Mouse (Mus musculus) common myeloid progenitor, adult 5-6 weeks (primary cell): ENCODE measurements at regions not wholly inside any gene's neighbourhood (a gene's known extent, or its start where the extent isn't known, plus 50 kb on each side); places are given as distances from the start of the nearest gene placed in this dataset.
"Not testable (repeated sequence)": the region's sequence is repeated elsewhere in the genome, so short reads cannot be mapped to it uniquely, and the experiment has no call there.

Source experiments
- ATAC-seq: replicated peaks from 2 replicates; pipeline ENCODE4 v1.8.0; 2016; ENCODE audit warnings: low read depth, mild to moderate bottlenecking, moderate TSS enrichment, inconsistent platforms; ENCODE audit not compliant: poor library complexity, severe bottlenecking

DNA sequence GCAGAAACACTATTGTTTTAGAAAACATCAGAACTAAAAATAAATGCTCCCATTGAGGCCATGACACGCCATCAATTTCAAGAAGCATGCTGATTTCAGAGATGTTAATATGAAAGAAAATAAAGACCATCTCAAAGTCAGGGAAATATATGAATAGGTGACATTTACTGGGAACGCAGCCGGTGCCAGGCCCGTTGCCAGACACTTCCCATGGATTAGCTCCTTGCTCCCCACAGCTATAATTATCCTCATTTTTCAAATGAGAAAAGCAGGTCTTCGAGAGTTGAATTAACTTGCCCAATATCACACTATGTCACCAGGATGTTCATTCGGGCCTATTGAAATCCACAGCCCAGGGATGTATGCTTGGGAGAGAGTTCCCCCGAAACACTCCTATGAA, 165.2 kb upstream of the Rgma start:
- no peak for ATAC-seq

DNA sequence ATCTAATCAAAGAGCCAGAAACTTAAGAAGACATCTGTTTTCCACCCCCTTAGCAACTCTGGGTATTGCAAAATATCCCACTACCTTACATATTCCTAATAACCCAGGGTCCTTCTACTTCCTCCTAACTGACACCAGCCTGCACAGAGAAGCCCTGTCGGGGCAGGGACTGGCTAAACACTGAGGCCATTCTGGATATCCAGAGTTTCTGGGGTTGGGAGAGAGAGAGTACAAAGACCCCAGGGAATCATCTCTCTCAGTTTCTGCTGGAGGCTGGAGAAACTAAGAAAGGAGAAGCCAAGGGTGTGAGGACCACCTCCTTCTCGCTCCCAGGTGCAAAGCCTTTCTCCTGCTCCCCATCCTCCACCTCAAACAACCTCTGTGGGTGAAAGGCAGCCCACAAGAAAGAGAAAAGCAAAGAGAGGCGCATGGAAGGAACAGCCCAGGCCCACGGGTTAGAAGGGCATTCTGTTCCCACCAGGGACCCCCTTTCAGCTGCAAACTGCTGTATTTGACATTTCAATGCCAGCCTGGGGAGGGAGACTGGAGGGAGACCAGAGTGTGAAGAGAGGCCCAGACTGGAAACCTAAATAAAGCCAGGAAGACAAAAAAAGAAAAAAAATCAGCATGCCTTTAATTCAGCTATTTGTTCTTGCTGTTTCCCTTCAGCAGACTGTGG, 152.9 kb upstream of the Rgma start:
- no peak for ATAC-seq

DNA sequence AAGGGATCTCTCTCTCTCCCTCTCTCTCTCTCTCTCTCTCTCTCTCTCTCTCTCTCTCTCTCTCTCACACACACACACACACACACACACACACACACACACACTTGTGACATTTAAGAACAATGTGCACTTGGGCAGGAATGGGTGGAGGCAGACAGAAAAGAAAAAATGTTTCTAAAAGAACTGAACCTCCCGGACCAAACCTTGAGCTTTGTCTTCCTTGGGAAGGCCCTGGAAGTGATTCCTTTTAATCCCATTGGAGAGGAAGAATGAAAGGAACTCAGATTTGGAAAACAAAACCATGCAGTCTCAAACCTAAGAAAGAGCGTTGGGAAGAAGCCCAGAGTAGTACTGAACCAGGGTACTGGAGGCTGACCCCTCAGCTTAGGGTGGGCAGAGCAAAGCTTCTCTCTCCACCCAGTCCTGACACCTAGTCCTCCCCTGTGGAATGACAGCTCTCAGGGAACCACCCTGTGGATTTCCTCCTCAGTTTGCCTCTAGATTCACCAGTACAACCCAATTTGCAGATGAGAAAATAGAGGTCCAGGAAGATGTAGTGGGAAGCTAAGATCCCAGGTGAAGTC, 152.3 kb upstream of the Rgma start:
- ATAC-seq = no peak

DNA sequence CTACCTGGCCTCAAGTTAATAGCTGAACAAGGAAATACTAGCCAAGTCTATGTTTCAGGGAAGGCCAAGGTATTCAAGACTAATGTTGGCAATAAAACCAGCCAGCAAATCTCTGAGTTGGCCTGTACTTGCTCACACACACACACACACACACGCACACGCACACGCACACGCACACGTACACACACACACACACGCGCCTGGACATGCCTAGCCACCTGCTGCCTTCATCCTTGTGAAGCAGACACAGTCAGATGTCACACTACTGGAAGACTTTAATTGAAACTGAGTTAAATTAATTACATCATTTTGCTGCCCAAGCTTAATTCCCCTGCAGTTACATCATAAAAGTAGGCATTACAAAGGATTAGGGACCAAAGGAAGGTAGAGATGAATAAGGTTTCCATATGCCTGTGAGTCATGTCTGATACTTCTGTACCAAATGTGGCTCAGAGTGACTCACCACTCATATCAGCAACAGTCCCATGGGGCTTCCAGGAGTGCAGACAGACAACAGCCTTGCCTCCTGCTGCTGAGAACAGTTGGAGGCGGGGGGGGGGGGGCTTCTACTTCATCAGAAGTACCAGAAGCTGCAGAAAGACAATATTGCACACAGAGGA, 141.7 kb upstream of the Rgma start:
- ATAC-seq = no peak

DNA sequence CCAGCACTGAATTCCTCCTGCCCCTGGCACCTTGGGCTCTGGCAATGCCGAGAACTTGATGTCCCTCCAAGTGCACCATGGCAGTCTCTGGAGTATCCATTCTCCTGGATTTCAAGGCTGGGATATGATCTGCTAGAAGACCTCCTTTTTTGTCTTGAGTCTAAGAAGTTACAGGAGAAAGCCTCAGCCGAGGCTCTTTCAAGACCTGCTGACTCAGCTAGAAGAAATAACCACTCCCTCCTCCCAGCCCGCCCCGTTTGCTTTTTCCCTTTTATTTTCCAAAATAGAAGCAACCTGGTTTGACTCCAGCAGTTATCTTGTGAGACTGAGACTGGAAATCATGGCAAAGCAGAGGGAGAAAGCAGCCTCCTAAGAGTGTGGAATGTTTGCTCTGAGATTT, 136.8 kb upstream of the Rgma start:
- no peak for ATAC-seq

DNA sequence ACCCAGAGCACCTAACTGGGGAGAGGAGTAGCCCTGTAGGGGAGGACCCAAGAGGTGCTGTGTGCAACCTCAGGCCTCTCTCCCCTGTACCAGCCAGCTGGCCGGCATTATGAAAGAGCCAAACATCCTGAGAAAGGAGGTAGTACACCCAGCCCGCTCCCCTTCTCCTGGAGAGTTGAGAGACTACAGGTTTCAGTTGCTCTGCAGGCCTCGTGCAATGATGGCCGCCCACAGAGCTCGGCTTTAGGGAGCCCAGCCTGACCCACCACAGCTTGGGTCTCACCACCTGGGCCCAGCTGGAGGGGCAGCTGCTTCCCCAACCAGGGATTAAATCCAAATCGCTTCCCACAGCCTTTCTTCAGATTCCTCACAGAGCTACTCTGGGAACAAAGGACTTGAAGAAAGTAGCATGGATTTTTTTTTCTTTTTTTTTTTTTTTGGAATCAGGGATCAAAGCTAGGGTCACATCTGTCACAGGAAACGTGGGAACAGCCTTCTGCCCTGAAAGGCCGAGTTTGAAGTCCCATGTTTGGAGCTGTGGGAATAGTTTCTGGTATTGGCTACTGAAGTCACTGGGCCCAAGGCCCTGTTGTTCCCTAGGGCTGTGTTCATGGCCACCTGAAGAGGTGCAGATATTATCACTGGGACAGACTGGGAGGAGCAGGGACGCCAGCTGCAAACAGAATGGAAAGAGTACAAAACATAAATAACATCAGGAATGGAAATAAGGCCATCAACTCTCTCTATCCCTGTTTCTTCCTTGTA, 131.5 kb upstream of the Rgma start:
- no peak for ATAC-seq

DNA sequence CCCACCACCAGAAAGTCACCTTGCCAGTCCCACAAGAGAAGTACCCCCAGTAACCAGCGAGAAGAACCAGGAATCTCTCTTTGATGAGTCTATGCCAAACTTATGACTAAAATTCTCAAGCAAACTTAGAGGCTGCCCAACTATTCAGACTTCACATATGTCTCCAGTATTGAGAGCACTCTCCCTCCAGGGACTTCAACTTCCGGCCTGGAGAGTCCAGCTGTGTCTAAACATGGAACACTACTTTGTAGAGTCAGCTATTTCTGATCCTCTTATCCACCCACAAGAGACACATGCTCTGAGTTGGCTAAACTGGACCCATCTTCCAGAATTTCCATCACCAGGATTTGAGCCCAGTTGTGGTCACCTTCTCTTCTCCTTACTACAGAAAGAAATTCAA, 129.9 kb upstream of the Rgma start:
- no peak for ATAC-seq

DNA sequence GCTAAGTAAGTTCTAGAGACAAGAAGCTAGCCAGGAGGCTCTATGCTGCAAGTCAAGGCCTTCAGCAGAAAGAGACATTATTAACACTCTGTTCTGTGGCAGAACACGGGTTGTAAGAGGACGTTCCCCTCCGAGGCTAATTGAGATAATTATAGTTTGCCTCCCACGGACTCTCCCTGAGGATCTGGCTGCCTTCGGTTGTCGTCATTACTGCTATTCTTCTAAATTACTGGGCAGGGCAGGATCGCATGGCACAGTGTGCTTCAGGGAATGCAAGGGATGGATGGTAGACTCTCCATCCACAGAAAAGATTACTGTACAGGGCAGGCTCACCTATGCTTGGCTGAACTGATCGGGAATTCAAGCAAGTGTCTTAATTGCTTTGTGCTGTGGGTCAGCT, 124.7 kb upstream of the Rgma start:
- ATAC-seq = no peak

DNA sequence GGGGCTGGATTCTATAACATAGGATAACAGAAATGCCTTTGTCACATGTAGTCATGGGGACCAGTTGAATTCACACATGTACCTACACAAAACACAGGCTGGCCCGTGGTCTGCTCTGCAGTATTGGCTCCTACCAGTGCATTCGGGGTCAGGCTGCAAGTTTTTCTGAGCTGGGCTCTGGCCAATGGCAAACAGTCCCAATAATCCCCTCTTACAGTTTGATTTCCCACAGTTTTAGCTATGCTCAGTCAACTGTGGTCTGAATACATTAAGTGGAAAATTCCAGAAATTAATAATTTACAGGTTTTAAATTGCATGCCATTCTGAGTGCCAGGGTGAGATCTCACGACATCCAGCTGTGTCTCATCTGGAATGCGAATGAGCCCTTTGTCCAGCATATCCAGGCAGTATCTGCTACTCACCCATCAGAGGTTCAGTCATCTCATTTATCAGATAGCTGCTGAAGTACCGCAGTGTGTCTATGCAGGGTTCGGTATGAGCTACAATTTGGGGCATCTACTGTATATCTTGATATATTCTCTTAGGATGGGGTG, 124.0 kb upstream of the Rgma start:
- no peak for ATAC-seq

DNA sequence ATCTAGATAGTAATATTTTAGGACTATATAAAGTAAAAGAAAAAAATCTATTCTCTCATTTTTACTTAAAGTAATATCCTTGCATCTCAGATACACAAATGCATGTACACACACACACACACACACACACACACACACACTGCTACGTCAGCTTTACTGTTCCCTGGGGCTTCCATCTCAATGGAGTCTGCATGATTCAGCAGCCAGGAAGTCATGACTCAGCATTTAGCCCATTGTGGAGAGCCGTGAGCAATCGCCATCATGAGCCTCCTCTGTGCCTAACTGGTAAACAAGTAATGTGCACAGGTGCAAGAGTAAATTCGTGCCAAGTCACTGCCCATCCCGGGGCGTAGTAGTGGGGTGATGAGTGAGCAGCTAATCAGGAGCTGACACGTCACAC, 120.3 kb upstream of the Rgma start:
- ATAC-seq = not testable (repeated sequence)

DNA sequence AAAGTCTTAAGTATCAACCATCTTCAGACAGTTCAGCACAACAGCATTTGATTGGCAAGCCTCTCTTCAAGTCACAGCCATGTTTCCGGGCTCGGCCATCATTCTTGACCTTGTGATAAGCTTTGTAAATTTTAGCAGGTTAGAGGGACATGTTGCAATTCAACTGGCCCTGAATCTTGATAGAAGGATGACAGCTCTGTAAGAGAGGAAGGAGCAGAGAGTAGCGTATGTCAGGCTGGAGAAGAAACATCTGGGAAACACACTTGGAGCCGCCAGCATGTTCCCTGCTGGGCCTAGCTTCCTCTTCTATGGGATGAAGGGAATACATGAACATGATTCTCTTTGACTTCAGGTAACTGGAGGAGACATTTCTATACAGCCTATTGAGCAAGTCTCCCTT, 115.2 kb upstream of the Rgma start:
- no peak for ATAC-seq

DNA sequence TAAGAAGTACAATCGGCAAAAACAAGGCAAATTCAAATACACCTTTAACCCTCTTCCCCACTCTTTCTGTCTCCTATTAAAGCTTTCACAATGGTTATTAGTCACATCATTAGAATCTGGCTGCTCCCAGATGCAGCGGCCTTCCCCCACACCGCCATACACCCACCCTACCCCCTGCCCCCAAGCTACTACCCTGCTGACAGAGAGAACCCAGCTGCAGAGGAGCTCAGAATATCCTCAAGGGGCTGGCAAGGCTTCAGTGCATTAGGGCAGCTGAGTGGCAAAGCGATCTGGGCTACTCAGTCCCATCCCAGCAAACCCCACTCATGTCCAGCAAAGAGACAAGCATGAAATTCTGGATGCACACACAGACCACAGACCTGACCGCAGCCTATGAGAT, 113.6 kb upstream of the Rgma start:
- ATAC-seq = no peak

DNA sequence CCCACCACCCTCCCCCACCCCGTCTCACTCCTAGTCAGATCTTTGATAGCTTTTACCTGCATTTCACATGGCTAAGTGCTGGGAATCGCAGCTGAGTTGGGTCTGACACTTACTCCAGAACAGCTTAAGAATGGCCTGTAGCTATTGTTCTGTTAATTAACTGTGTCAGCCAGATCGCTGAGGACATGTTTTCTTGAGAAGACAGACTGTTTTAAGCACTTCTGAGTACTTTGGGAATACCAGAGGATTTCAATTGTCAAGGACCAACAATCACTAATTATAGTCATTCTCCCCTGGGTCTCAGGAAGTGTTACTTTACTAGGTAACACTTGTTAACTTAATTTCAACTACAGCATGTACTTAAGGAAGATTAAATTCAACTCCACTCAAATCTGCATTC, 112.8 kb upstream of the Rgma start:
- ATAC-seq = no peak

DNA sequence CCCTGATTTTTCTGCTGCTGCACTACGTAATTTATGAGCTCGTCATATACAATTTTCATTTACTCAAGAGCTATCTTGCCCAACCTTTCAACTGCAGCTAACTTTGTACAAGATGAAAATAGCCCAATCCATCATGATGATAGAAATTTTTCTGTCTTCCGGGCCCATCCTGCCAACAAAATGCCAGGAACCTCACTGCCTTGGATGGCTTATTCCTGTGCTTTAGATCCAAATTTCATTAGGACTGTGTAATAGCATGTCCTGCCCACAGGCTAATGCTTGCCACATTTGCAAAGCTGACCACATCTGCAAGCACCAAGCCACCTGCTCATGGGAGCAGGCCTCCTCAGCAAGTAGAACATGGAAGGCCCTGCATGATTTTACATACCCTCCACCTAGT, 105.7 kb upstream of the Rgma start:
- ATAC-seq = no peak

DNA sequence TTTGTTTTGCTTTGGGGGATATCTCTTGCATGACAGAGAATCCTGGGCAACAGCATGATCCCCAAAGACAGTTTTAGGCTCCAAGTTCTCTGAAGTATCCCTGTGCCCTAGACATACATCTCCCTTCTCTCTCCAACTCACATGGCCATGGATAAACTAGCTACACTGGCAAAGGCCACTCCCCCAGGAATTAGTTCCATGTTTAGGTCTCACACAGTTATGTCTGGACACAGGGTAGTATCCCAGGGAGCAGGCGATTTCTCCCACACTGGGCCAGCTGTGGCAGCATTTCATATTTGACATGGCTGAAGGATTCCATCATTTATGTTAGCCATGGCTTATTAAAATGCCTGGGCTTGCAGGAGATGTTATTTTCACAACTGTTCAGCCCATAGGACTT, 102.5 kb upstream of the Rgma start:
- no peak for ATAC-seq

DNA sequence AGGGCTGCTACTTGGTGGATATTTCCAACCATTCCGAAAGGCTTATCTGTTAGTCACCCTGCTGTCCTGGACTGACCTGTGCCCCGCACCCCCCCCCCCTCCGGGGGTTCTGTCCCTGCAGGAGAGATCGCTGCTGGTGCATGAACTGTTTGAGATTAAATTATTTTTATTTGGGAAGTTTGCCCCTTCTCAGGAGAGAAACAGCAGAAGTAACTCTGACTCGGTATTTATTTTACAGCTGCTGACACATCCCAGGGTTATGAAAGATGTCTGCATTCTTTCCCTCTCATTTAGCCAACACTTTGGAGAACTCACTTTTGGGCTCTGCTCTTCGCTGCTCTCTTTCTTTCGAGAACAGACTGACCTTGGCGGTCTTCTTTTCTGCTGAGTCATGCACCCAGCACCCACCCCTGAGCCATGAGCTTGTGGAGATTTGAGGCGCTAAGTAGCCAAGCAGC, 99.5 kb upstream of the Rgma start:
- ATAC-seq = no peak

DNA sequence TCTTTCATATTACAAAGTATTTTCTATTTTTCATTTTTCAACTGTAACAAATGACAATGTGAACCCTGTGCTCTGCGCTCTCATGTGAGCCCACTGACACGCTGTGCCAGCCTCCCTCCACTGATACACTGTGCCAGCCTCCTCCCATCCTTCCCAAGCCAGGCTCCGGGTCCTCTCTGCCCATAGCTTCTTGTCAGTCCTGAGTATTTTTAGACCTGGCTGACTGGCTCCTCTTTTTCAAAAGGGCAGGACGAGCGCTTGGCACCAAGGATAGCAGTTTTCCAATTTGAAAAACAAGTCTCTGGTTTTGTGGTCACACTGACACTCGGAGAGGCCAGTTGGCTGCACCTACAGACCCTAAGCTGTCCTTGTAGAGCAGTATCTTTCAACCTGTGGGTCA, 96.7 kb upstream of the Rgma start:
- ATAC-seq = no peak

DNA sequence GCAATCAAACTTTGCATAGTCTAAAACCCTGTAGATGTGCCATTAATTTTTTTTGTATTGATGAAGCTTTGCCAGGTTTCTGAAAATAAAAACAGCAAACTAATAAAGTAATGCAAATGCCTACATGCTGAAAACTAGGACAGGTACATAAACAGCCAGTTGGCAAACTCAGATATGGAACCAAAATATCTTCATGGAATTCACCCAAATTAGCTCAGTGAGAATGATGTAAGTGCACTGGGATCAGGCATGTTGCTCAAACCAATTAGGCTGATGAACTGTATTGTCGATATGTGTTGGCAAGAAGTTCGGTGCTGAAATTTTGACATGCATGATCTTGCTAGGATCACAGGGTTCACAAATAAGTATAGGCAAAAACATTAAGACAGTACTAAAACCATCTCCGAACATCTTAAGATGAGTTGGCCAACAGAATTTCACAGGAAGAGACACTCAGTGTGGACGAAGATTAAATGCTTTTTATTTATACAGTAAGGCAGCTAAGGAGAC, 95.3 kb upstream of the Rgma start:
- no peak for ATAC-seq

DNA sequence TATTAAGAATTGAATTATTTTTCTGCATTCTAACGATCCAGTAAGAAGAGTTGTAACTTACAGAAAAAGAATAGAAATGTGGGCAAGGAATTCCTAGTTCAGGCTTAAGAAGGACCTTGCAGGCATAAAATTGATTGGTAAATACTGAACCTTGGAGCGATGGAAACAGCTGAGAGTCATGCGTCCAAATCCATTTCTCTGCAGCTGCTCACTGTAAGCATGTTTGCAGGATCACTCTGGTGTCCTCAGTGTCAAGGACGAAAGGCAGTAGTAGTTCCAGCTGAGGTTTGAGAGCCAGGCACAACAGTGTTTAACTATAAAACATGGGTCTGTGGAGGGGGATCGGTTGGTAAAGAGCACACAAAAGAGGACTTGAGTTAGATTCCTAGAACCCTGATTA, 89.1 kb upstream of the Rgma start:
- no peak for ATAC-seq

DNA sequence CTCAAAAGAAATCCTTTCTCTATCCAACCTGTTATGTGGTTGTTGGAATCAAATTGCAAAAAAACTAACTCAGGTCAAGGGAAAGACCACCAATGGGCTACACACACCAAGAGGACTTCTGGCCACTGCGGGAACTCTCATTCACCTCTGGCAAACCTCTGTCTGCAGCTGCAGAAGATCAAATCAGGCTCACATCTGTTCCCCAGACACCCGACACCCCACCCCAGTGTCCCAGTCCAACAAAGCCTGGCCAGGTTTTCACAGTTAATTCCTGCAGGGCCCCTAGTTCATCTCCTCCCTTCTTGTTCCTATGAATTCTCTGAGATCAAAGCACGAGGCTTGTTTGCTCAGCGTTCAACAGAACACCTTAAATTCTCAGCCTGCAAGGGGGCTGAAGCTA, 82.0 kb upstream of the Rgma start:
- ATAC-seq = no peak

DNA sequence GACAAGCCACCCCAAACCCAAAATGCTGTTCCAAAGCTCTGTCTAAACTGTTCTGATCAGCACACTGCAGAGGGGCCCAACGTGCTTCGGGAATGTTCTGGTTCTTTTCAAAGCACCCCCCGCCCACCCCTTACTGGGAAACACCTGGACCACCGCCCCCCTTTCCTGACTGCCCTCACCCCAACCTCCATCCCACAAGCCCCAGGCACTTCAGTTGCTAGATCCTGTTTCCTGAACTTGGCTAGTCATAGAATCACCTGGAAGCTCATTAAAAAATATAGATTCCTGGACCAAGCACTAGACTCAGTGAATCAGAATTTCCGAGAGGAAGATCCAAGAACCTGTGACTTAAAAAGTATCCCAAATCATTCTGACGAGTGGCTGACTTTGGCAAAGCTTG, 80.9 kb upstream of the Rgma start:
- ATAC-seq = no peak
